Mouse (Mus musculus) heart, embryonic 14.5 days (tissue): ENCODE data around the gene Il6st. TPM values are rescaled to one million over a fixed set of nuclear protein-coding genes. Genes with fewer than 3 reads are reported as not detected.

Experiments used
- ATAC-seq: fragments of 200-750 bp; cut with Nextera tagmentation; 2 replicates; pipeline ENCODE4 v1.8.0; 2017; ENCODE audit warnings: low read depth, moderate TSS enrichment; ENCODE audit not compliant: insufficient number of reproducible peaks, insufficient read depth, low FRiP score
- H3K27ac ChIP-seq, 2 experiments: fragments of 200-500 bp in 1 of 2; fragments of 300-500 bp in 1 of 2; sonication (generic) in 1 of 2; replicated peaks in 1 of 2; 2 replicates each; pipeline ENCODE4 v1.5.1; 2012 to 2014; ENCODE audit warnings: low read depth in 2 of 2, low read length in 2 of 2, control low read depth in 1 of 2, mild to moderate bottlenecking in 1 of 2, mixed read lengths in 1 of 2; ENCODE audit not compliant: control insufficient read depth in 1 of 2, insufficient read depth in 1 of 2
- H3K27me3 ChIP-seq: fragments of 300-500 bp; sonication (generic); 2 replicates; pipeline ENCODE4 v1.6.1; 2014; ENCODE audit warnings: mild to moderate bottlenecking, low read length, control low read depth; ENCODE audit not compliant: control insufficient read depth, insufficient read depth
- H3K36me3 ChIP-seq: fragments of 300-500 bp; sonication (generic); 2 replicates; pipeline ENCODE4 v1.6.1; 2014; ENCODE audit warnings: mild to moderate bottlenecking, control low read depth, low read length, mixed read lengths; ENCODE audit not compliant: control insufficient read depth, insufficient read depth
- H3K4me1 ChIP-seq, 2 experiments: fragments of 200-500 bp in 1 of 2; fragments of 300-500 bp in 1 of 2; sonication (generic) in 1 of 2; 2 replicates each; pipeline ENCODE4 v1.6.1; 2012 to 2014; ENCODE audit warnings: low read length in 2 of 2, control low read depth in 1 of 2, mixed read lengths in 1 of 2; ENCODE audit not compliant: control insufficient read depth in 2 of 2, insufficient read depth in 2 of 2
- H3K4me2 ChIP-seq: fragments of 300-500 bp; sonication (generic); 2 replicates; pipeline ENCODE4 v1.6.1; 2014; ENCODE audit warnings: mild to moderate bottlenecking, low read length
- H3K4me3 ChIP-seq, 2 experiments: fragments of 200-500 bp in 1 of 2; fragments of 300-500 bp in 1 of 2; sonication (generic) in 1 of 2; 2 replicates each; pipeline ENCODE4 v1.5.1; 2012 to 2014; ENCODE audit warnings: low read length in 2 of 2, mild to moderate bottlenecking in 2 of 2, control low read depth in 1 of 2, low read depth in 1 of 2, moderate library complexity in 1 of 2; ENCODE audit not compliant: control insufficient read depth in 1 of 2, insufficient read depth in 1 of 2
- H3K9ac ChIP-seq: fragments of 300-500 bp; sonication (generic); 2 replicates; pipeline ENCODE4 v1.6.1; 2014; ENCODE audit warnings: mild to moderate bottlenecking, low read length
- H3K9me3 ChIP-seq: fragments of 300-500 bp; sonication (generic); 2 replicates; pipeline ENCODE4 v1.6.1; 2016; ENCODE audit warnings: low read length, control low read depth; ENCODE audit not compliant: control insufficient read depth
- WGBS: fragments of 180-500 bp; shearing (Covaris S2); extraction: QIAGEN DNeasy Blood & Tissue Kit; methylation state at CpG from one replicate; pipeline ENCODE4 v1.1.7; 2014; 5-methylcytosine and 5-hydroxymethylcytosine counted together
- polyA plus RNA-seq: library from polyadenylated mRNA; unstranded; fragments of >200 nt; fragmentation: Nextera tagmentation; extraction: Ambion mirVana; gene quantifications from 2 replicates; pipeline ENCODE4 v1.2.1, GENCODE M21; 2014

Gene Il6st
- polyA plus RNA-seq, 1 experiment from 2014 or later = 60.6 TPM

GRCm38 (mm10) chr13:112472401-112473023 lies 8.6 kb downstream of the Il6st start:
- H3K4me1 ChIP-seq = peaks cover under 1 to 7% of the 10 kb centered on the region in 2 experiments; a peak in 2 of 4 replicates
- H3K4me2 ChIP-seq = no peak overlapping the region
- H3K36me3 ChIP-seq = peaks cover 28% of the 10 kb centered on the region
- WGBS = 86% methylated on average over 19 of the region's 19 CpGs
- no peaks in the 10 kb centered on the region for H3K9me3 ChIP-seq
- H3K27ac ChIP-seq = no peak overlapping the region
- no peak for ATAC-seq
- no peak overlapping the region for H3K4me3 ChIP-seq
- H3K9ac ChIP-seq = no peak overlapping the region
- no peaks in the 10 kb centered on the region for H3K27me3 ChIP-seq

GRCm38 (mm10) chr13:112473757-112474755 lies 10.2 kb downstream of the Il6st start:
- Histone ChIP-seq H3K9me3 (no peaks in the 10 kb centered on the region), H3K4me1 (no peaks in the 10 kb centered on the region; a peak in 1 of 4 replicates), H3K27ac (no peak overlapping the region), H3K27me3 (no peaks in the 10 kb centered on the region), H3K36me3 (peaks cover 36% of the 10 kb centered on the region), H3K9ac (no peak overlapping the region), H3K4me2 (no peak overlapping the region), H3K4me3 (no peak overlapping the region)
- ATAC-seq = no peak
- 63% methylated on average over 21 of the region's 21 CpGs for WGBS

GRCm38 (mm10) chr13:112479032-112479431 lies 15.2 kb downstream of the Il6st start:
- H3K27ac ChIP-seq = no peak overlapping the region
- H3K9me3 ChIP-seq = no peaks in the 10 kb centered on the region
- no peak for ATAC-seq
- no peaks in the 10 kb centered on the region; a peak in 1 of 4 replicates for H3K4me1 ChIP-seq
- H3K4me3 ChIP-seq = no peak overlapping the region
- peaks cover 73% of the 10 kb centered on the region for H3K36me3 ChIP-seq
- 75% methylated on average over 7 of the region's 7 CpGs for WGBS
- H3K4me2 ChIP-seq = no peak overlapping the region
- no peak overlapping the region for H3K9ac ChIP-seq
- H3K27me3 ChIP-seq = no peaks in the 10 kb centered on the region

GRCm38 (mm10) chr13:112479926-112480325 lies 16.1 kb downstream of the Il6st start:
- WGBS = 89% methylated on average over 15 of the region's 15 CpGs

GRCm38 (mm10) chr13:112482525-112482924 lies 18.7 kb downstream of the Il6st start:
- ATAC-seq = no peak
- WGBS = 97% methylated on average over 5 of the region's 5 CpGs

More at GRCm38 (mm10) chr13:112479926-112480325, 16.1 kb downstream of the Il6st start:
- H3K9me3 ChIP-seq = no peaks in the 10 kb centered on the region
- peaks cover 82% of the 10 kb centered on the region for H3K36me3 ChIP-seq
- H3K4me1 ChIP-seq = no peaks in the 10 kb centered on the region
- ATAC-seq = no peak
- H3K27me3 ChIP-seq = no peaks in the 10 kb centered on the region
- no peak overlapping the region for H3K27ac ChIP-seq
- no peak overlapping the region for H3K4me3 ChIP-seq
- no peak overlapping the region for H3K4me2 ChIP-seq
- no peak overlapping the region for H3K9ac ChIP-seq

GRCm38 (mm10) chr13:112483015-112483414 lies 19.1 kb downstream of the Il6st start:
- WGBS = 82% methylated on average over 7 of the region's 7 CpGs
- Histone ChIP-seq H3K4me2 (no peak overlapping the region), H3K4me1 (no peaks in the 10 kb centered on the region), H3K4me3 (no peak overlapping the region), H3K27me3 (no peaks in the 10 kb centered on the region), H3K36me3 (peaks cover 90% of the 10 kb centered on the region), H3K9me3 (peaks cover 2% of the 10 kb centered on the region; the same call in 1 of the 2 replicates), H3K9ac (no peak overlapping the region), H3K27ac (no peak overlapping the region)
- ATAC-seq = no peak

More at GRCm38 (mm10) chr13:112482525-112482924, 18.7 kb downstream of the Il6st start:
- H3K9me3 ChIP-seq = peaks cover 2% of the 10 kb centered on the region; the same call in 1 of the 2 replicates
- H3K4me1 ChIP-seq = no peaks in the 10 kb centered on the region
- H3K9ac ChIP-seq = no peak overlapping the region
- H3K4me3 ChIP-seq = no peak overlapping the region
- no peak overlapping the region for H3K4me2 ChIP-seq
- no peaks in the 10 kb centered on the region for H3K27me3 ChIP-seq
- no peak overlapping the region for H3K27ac ChIP-seq
- peaks cover 88% of the 10 kb centered on the region for H3K36me3 ChIP-seq

- Histone ChIP-seq H3K4me3 (no peak overlapping the region), H3K36me3 (peaks cover 95% of the 10 kb centered on the region), H3K9ac (no peak overlapping the region), H3K27me3 (no peaks in the 10 kb centered on the region), H3K27ac (no peak overlapping the region), H3K9me3 (peaks cover 2% of the 10 kb centered on the region; the same call in 1 of the 2 replicates), H3K4me1 (no peaks in the 10 kb centered on the region), H3K4me2 (no peak overlapping the region)
- ATAC-seq = no peak
- 98% methylated on average over 5 of the region's 5 CpGs for WGBS
Observed at GRCm38 (mm10) chr13:112486236-112486635, 22.4 kb downstream of the Il6st start.
